In the genomic region with DNA sequence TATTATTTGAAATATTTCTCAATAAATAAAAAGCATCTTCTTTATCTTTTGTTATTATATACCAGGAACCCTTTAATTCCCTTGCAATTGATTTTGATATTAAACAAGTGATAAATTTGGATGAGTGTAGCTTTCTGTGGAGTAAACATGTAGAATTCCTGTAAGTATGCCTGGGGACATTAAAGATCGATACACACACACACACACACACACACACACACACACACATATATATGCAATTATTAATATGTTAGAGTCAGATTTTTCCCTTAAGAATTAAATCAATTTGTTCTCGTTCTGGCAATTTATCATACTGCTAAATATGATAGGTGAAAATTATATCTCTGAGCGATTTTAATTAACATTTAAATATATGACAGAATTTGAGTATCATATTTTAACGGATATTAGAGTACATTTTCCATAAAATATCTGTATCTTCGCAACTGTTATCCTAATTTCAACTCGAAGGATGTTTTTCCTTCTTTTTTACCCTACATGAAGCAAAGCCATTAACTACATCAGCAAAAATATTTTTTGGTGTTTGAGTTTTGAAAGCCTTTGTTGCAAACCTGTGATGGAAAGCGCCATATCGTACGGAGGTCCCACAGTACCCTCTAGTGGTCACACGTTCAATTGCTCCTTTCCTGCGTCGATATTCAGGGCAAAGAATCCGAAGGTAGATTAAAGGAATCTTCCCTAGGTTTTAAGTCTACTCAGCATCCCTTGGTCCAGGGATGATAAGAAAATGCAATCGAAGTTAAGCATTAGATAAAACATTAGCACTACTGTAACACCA, we compare ENCODE assay signal across 7 mouse cellular contexts.
DNase-seq lines count a peak whose midpoint lies in the region; ATAC-seq and TF ChIP-seq lines count a peak whose summit lies in the region.

No protein-coding gene starts in this region.

- WGBS in hindbrain, postnatal 0 days, result 14% methylated on average over 14 of the region's 14 CpGs
- 16% methylated on average over 14 of the region's 14 CpGs for WGBS in liver, embryonic 14.5 days (ENCODE audit: insufficient replicate concordance)

- no peaks in the 10 kb centered on the region for H3K36me3 ChIP-seq in hindbrain, postnatal 0 days (ENCODE audit: insufficient read depth, low read length)
- H3K36me3 ChIP-seq in liver, embryonic 14.5 days (replicated peaks; ENCODE audit: control insufficient read depth, insufficient read depth, low read depth), result no peaks in the 10 kb centered on the region

- no peak overlapping the region for H3K27ac ChIP-seq in hindbrain, postnatal 0 days
- no peak overlapping the region for H3K27ac ChIP-seq in liver, embryonic 14.5 days

- no peak overlapping the region for H3K4me2 ChIP-seq in hindbrain, postnatal 0 days (ENCODE audit: low read depth, low read length)
- H3K4me2 ChIP-seq in liver, embryonic 14.5 days (ENCODE audit: low read depth), result no peak overlapping the region

- H3K27me3 ChIP-seq in hindbrain, postnatal 0 days (ENCODE audit: insufficient read depth, low read length), result no peaks in the 10 kb centered on the region
- no peaks in the 10 kb centered on the region for H3K27me3 ChIP-seq in liver, embryonic 14.5 days (ENCODE audit: control insufficient read depth, insufficient read depth, low read length)

- ATAC-seq in hindbrain, postnatal 0 days, result 0 out of 2 replicates have a peak, but pooled peaks have one; percentile 49
- ATAC-seq in liver, embryonic 14.5 days (ENCODE audit: insufficient read depth), result no peak

- H3K9me3 ChIP-seq in hindbrain, postnatal 0 days (ENCODE audit: low read length), result no peaks in the 10 kb centered on the region
- H3K9me3 ChIP-seq in liver, embryonic 14.5 days (ENCODE audit: control insufficient read depth, low read length), result no peaks in the 10 kb centered on the region

- H3K9ac ChIP-seq in hindbrain, postnatal 0 days (replicated peaks; ENCODE audit: low read length), result no peak overlapping the region
- no peak overlapping the region for H3K9ac ChIP-seq in liver, embryonic 14.5 days (replicated peaks)

- DNase-seq in ovary, postnatal 10 days (ENCODE audit: low spot score), result peak; percentile 5
- DNase-seq in ovary, adult 18-20 months (ENCODE audit: low spot score), result no peak
- DNase-seq in adrenal gland, postnatal 10 days, result peak; percentile 61
- peak; percentile 78 for DNase-seq in embryo, embryonic 11 days
- peak; percentile 86 for DNase-seq in hindbrain, postnatal 0 days (ENCODE audit: low spot score)
- DNase-seq in liver, embryonic 14.5 days (ENCODE audit: low read depth in 3 of 3, low spot score in 3 of 3), result no peak
- peak; percentile 43 for DNase-seq in retina, postnatal 7 days (ENCODE audit: low read depth, low spot score)

- no peaks in the 10 kb centered on the region for H3K4me1 ChIP-seq in hindbrain, postnatal 0 days (ENCODE audit: insufficient read depth, low read length)
- H3K4me1 ChIP-seq in liver, embryonic 14.5 days (replicated peaks; ENCODE audit: control insufficient read depth in 2 of 2, insufficient read depth in 2 of 2, low read length in 1 of 2), result no peaks in the 10 kb centered on the region

- no peak overlapping the region for H3K4me3 ChIP-seq in hindbrain, postnatal 0 days (ENCODE audit: low read length)
- no peak overlapping the region for H3K4me3 ChIP-seq in liver, embryonic 14.5 days (ENCODE audit: insufficient read depth in 1 of 2, low read depth in 2 of 2, low read length in 2 of 2)

- TF ChIP-seq EP300 in liver, embryonic 14.5 days (IDR thresholded peaks at IDR 0.05; ENCODE audit: low read depth), result no peak

- peak; percentile 90 for TF ChIP-seq CTCF in hindbrain, postnatal 0 days (IDR thresholded peaks at IDR 0.05; ENCODE audit: low read depth)
- TF ChIP-seq CTCF in liver, embryonic 14.5 days (IDR thresholded peaks at IDR 0.05; ENCODE audit: low read depth), result peak; percentile 58

Comparison
In these comparisons a context has a peak if more than half of its experiments do, and no peak if none do; other contexts are left out.
1. DNase-seq: peak in ovary, postnatal 10 days (single experiment), adrenal gland, postnatal 10 days (single experiment), embryo, embryonic 11 days (single experiment), hindbrain, postnatal 0 days (single experiment) and retina, postnatal 7 days (single experiment); none in ovary, adult 18-20 months (single experiment) and liver, embryonic 14.5 days (0 of 3).